Mouse (Mus musculus): Measurements from ENCODE around the gene Ppp3r2. TPM values are rescaled to one million over a fixed set of nuclear protein-coding genes. Genes with fewer than 3 reads are reported as not detected.
A peak's percentile ranks its signal among the peaks of the same experiment; 100 is the strongest.

Gene Ppp3r2
- not detected for polyA plus RNA-seq (2021)

DNA sequence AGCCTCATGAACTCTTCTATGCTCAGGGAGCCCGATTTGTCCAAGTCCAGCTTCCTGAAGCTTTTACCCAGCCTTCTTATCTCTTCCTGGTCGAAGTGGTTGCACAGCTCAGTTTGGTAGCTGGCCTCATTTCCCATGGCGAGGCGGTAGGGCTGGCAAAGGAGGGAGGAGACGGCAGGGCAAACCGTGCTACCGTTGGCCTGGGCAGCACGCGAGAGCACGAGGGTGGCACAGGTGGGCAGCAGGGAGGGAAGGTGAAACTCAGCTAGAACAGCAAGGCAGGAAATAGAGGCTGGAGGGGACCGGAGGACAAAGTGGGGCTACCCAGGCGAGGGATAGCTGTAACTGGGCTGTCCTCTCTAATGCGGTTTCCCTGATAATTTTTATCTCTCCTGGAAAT lies at the start of gene Ppp3r2:
Gene Ppp3r2, minus strand, starts transcription at position 213 of the 400 bp plus-strand sequence.
- CTCF ChIA-PET: no interaction called here
- ATAC-seq: no peak
- no peaks in the 10 kb centered on the region for H3K27me3 ChIP-seq
- no peak for TF ChIP-seq CTCF (IDR thresholded peaks at IDR 0.05)
- in situ Hi-C loops (cut with MboI; ENCODE audit: low pct_unique_long_range_greater_than_20kb): no loop called here
- POLR2A ChIA-PET: no interaction called here
- no peak for DNase-seq (ENCODE audit: low read depth, low spot score)

- ATAC-seq: no peak
- ChIA-PET CTCF (no interaction called here), POLR2A (no interaction called here)
- peaks cover 4% of the 10 kb centered on the region for H3K27me3 ChIP-seq
- no peak for TF ChIP-seq CTCF (IDR thresholded peaks at IDR 0.05)
- no peak for DNase-seq (ENCODE audit: low read depth, low spot score)
- in situ Hi-C loops (cut with MboI; ENCODE audit: low pct_unique_long_range_greater_than_20kb): no loop called here
These were observed 47.5 kb upstream of the Ppp3r2 start for GRCm38 (mm10) chr4:49729326-49729725.

GRCm38 (mm10) chr4:49723908-49724307 lies 42.1 kb upstream of the Ppp3r2 start:
- peaks cover 4% of the 10 kb centered on the region for H3K27me3 ChIP-seq
- TF ChIP-seq CTCF (IDR thresholded peaks at IDR 0.05): no peak
- CTCF ChIA-PET: no interaction called here
- no peak for DNase-seq (ENCODE audit: low read depth, low spot score)
- in situ Hi-C loops (cut with MboI; ENCODE audit: low pct_unique_long_range_greater_than_20kb): no loop called here
- POLR2A ChIA-PET: no interaction called here
- ATAC-seq: no peak

- ChIA-PET CTCF (no interaction called here), POLR2A (no interaction called here)
- TF ChIP-seq CTCF (IDR thresholded peaks at IDR 0.05): no peak
- in situ Hi-C loops (cut with MboI; ENCODE audit: low pct_unique_long_range_greater_than_20kb): no loop called here
- DNase-seq (ENCODE audit: low read depth, low spot score) (no peak), ATAC-seq (no peak)
- H3K27me3 ChIP-seq: peaks cover 3% of the 10 kb centered on the region
These were observed 9.8 kb upstream of the Ppp3r2 start for GRCm38 (mm10) chr4:49691405-49692194.

DNA sequence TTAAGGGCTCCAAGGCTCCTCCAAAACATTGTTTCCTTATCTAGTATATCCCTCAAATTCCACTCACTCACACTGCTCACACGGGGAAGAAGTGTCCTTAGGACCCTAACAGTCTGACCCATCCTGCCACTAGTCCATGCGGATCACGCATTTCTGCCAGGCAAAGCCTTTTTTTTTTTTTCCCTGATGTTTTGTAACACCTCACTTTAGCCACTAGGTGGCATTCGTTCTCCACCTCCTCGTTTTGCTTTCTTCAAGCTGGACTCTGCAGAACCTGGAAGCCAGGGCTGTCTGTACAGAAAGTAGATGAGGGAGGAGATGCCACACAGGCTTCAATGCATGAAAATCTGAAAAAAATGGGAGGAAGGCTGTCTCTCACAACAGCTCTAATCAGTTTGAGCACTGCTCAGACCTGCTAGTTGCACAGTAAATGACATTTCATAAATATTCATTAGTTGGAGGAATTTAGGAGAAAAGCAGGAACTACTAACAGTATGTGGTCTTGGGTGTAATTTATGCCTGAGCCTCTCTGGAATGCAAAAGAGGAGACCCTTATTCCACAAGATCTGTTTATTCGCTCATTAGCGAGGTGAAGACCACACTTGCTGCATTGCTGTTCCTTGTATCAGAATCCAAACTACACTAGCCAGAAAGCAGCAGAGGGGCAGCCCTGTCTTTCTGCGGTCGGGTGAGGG lies 6.9 kb upstream of the Ppp3r2 start:
- peaks cover 3% of the 10 kb centered on the region for H3K27me3 ChIP-seq
- ChIA-PET CTCF (interaction anchor here (1.3 kb wide), 1 partner anchor 10 kb away, joined by 4 read pairs; no protein-coding TSS in a partner anchor), POLR2A (no interaction called here)
- DNase-seq (ENCODE audit: low read depth, low spot score): peak; percentile 7
- in situ Hi-C loops (cut with MboI; ENCODE audit: low pct_unique_long_range_greater_than_20kb): no loop called here
- ATAC-seq: peak; percentile 69
- peak; percentile 51 for TF ChIP-seq CTCF (IDR thresholded peaks at IDR 0.05)

GRCm38 (mm10) chr4:49680171-49680875 lies 1.5 kb downstream of the Ppp3r2 start:
- no peak for TF ChIP-seq CTCF (IDR thresholded peaks at IDR 0.05)
- ATAC-seq (no peak), DNase-seq (ENCODE audit: low read depth, low spot score) (no peak)
- CTCF ChIA-PET: no interaction called here
- POLR2A ChIA-PET: no interaction called here
- in situ Hi-C loops (cut with MboI; ENCODE audit: low pct_unique_long_range_greater_than_20kb): no loop called here
- no peaks in the 10 kb centered on the region for H3K27me3 ChIP-seq

DNA sequence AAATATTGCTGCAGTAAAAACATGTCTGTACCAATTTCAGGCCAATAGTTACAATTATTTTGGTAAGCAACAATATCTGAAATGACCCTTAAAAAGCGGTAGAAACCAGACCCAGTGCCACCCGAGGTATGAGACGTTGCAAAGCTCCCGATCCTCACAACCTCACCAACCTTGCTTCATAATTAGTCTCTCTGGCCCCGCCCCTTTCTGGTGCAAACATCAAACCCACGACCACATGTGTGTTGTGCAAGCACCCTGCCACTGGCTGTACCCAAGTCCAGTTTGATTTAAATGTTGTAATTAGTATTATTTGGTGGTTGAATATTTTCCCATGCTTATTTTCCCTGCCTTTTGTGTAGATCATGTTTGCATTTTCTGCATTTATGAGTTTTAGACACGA lies 5.0 kb downstream of the Ppp3r2 start:
- in situ Hi-C loops (cut with MboI; ENCODE audit: low pct_unique_long_range_greater_than_20kb): no loop called here
- no peak for ATAC-seq
- no peak for TF ChIP-seq CTCF (IDR thresholded peaks at IDR 0.05)
- ChIA-PET CTCF (no interaction called here), POLR2A (no interaction called here)
- no peak for DNase-seq (ENCODE audit: low read depth, low spot score)
- no peaks in the 10 kb centered on the region for H3K27me3 ChIP-seq

DNA sequence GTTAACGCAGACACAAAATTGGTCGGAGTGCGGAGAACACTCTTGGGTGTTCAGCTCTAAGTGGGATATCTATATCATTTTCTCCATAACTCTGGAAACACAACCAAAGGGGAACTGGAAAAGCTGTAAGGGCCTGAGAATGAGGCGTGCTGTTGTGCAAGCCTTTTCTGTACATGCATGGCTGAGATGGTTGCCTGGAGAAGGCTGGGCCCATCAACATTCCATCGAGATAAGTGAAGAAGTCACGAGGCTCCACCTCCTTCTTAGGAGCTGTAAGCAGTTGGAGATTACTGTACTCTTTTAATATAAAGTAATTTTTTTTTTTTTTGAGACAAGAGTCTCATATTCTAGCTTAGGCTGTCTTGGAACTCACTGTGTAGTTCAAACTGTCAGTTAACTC lies 5.8 kb downstream of the Ppp3r2 start:
- CTCF ChIA-PET: no interaction called here
- TF ChIP-seq CTCF (IDR thresholded peaks at IDR 0.05): no peak
- DNase-seq (ENCODE audit: low read depth, low spot score): no peak
- POLR2A ChIA-PET: no interaction called here
- ATAC-seq: no peak
- no peaks in the 10 kb centered on the region for H3K27me3 ChIP-seq
- in situ Hi-C loops (cut with MboI; ENCODE audit: low pct_unique_long_range_greater_than_20kb): no loop called here

GRCm38 (mm10) chr4:49664850-49665249 lies 17.0 kb downstream of the Ppp3r2 start:
- in situ Hi-C loops (cut with MboI; ENCODE audit: low pct_unique_long_range_greater_than_20kb): no loop called here
- DNase-seq (ENCODE audit: low read depth, low spot score) (no peak), ATAC-seq (no peak)
- ChIA-PET POLR2A (no interaction called here), CTCF (interaction anchor here (1.0 kb wide), 1 partner anchor 10 kb away, joined by 3 read pairs; no protein-coding TSS in a partner anchor)
- no peak for TF ChIP-seq CTCF (IDR thresholded peaks at IDR 0.05)
- H3K27me3 ChIP-seq: no peaks in the 10 kb centered on the region

DNA sequence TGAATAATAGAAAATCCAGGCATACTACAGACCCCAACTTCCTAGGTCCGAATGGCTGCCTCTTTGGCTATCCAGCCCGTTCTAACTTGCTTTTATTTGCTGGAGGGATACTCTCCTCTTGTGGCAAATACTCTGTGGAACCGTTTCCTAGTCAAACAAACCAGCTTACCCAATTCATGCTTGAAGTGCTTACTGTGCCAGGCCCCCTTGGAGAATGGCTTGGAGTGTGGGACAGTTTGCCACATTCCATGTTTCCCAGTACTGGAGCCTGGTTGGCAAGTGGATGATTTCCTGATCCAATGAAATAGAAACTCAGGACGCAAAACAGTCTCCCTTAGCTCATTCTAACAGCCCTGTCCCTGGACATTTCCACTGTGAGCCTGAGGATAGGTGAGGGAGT lies 19.6 kb downstream of the Ppp3r2 start:
- ATAC-seq (no peak), DNase-seq (ENCODE audit: low read depth, low spot score) (no peak)
- CTCF ChIA-PET: no interaction called here
- in situ Hi-C loops (cut with MboI; ENCODE audit: low pct_unique_long_range_greater_than_20kb): no loop called here
- no peaks in the 10 kb centered on the region for H3K27me3 ChIP-seq
- TF ChIP-seq CTCF (IDR thresholded peaks at IDR 0.05): no peak
- POLR2A ChIA-PET: no interaction called here

- H3K27me3 ChIP-seq: no peaks in the 10 kb centered on the region
- ChIA-PET POLR2A (no interaction called here), CTCF (interaction anchor here (1.3 kb wide), 1 partner anchor 26 kb away, joined by 4 read pairs; no protein-coding TSS in a partner anchor)
- TF ChIP-seq CTCF (IDR thresholded peaks at IDR 0.05): no peak
- DNase-seq (ENCODE audit: low read depth, low spot score) (no peak), ATAC-seq (no peak)
- in situ Hi-C loops (cut with MboI; ENCODE audit: low pct_unique_long_range_greater_than_20kb): no loop called here
These were observed 20.2 kb downstream of the Ppp3r2 start for GRCm38 (mm10) chr4:49661664-49662063.
